Mouse (Mus musculus) mouse embryonic stem cell (cell line): ENCODE measurements around the gene Ttll12.

Source experiments
- in situ Hi-C, 2 experiments: fragments of 300-500 bp; cut with MboI; formaldehyde crosslinking; loops; 1 replicate in 1 of 2; 3 replicates in 1 of 2; pipeline ENCODE4 v1.14.3; 2019 to 2020; ENCODE audit warnings: low sequenced_read_pairs in 2 of 2, low pct_unique_long_range_greater_than_20kb in 1 of 2, mixed read lengths in 1 of 2; ENCODE audit not compliant: unreplicated experiment in 1 of 2

Gene Ttll12

DNA sequence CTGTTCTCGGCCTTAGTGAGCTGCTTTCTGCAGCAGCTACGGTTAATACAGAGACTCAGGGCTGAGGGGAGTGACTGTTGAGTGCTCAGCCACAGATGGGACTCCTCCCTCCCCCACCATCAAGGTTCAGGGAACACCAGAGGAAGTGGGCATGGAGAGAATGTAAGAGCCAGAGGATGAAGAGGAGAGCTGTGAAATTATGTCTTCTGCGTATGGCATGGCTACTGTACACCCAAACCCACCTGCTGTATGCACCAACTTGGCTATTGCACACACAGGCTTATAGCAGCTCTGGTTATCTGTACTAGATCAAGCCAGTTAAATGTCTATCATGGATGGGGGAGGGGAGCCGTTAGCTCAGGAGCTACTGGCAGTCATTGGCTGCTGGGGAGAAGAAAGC, 6.2 kb upstream of the Ttll12 start:
- in situ Hi-C loops: no loop called here

- in situ Hi-C loops: no loop called here
Measured at GRCm38 (mm10) chr15:83596833-83597232, 1.9 kb upstream of the Ttll12 start.

- in situ Hi-C loops: no loop called here
Measured at GRCm38 (mm10) chr15:83595364-83595711, 381 bp upstream of the Ttll12 start.

- in situ Hi-C loops: no loop called here
Measured at GRCm38 (mm10) chr15:83593702-83594512, 1.1 kb downstream of the Ttll12 start.

DNA sequence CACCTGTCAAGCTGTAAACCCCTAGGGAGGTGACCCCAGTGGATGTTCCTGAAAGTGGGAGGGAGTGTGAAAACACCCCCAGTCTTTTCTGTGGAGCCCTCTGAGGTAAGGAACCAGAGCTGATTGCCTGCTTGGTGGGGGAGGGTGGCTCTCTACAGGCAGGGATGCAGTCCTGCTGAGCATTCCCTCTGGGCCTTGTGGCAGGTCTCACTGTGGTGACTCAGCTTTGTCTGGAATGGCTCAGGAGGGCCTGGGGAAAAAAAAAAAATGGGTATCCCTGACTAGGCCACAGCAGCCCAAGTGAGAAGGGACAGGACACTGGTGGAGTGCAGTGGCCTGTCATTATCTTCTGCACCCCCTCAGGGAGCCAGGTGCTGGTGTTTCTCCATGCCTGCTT, 1.8 kb downstream of the Ttll12 start:
- in situ Hi-C loops: no loop called here

GRCm38 (mm10) chr15:83592260-83593188, 2.4 kb downstream of the Ttll12 start:
- in situ Hi-C loops: no loop called here

- in situ Hi-C loops: no loop called here
Measured at GRCm38 (mm10) chr15:83591758-83592157, 3.2 kb downstream of the Ttll12 start.

DNA sequence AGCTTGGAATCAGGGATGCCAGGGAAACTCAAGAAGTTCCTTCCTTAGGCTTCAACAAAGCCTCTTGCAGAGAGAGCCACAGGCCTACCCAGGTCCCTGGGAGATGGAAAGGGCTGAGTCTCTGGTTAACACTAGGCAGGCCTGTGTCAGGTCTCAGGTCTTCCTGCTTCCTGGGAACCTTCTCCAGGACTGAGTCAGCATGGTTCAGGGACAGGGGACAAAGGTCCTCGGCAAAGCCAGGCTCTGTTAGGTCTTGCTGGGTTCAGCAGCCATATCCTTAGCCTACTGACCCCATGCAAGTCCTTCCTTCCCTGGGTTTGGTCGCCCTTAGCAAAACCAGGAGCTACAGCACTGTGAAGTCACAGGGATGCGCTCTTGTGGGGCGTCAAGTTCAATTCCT, 4.1 kb downstream of the Ttll12 start:
- in situ Hi-C loops: no loop called here

GRCm38 (mm10) chr15:83584741-83585220, 10.2 kb downstream of the Ttll12 start:
- in situ Hi-C loops: no loop called here

- in situ Hi-C loops: no loop called here
Measured at GRCm38 (mm10) chr15:83583419-83584156, 11.4 kb downstream of the Ttll12 start.

GRCm38 (mm10) chr15:83582931-83583330, 12.0 kb downstream of the Ttll12 start:
- in situ Hi-C loops: no loop called here

GRCm38 (mm10) chr15:83576651-83577050, 18.3 kb downstream of the Ttll12 start:
- in situ Hi-C loops: no loop called here

- in situ Hi-C loops: no loop called here
Measured at GRCm38 (mm10) chr15:83575543-83575942, 19.4 kb downstream of the Ttll12 start.

DNA sequence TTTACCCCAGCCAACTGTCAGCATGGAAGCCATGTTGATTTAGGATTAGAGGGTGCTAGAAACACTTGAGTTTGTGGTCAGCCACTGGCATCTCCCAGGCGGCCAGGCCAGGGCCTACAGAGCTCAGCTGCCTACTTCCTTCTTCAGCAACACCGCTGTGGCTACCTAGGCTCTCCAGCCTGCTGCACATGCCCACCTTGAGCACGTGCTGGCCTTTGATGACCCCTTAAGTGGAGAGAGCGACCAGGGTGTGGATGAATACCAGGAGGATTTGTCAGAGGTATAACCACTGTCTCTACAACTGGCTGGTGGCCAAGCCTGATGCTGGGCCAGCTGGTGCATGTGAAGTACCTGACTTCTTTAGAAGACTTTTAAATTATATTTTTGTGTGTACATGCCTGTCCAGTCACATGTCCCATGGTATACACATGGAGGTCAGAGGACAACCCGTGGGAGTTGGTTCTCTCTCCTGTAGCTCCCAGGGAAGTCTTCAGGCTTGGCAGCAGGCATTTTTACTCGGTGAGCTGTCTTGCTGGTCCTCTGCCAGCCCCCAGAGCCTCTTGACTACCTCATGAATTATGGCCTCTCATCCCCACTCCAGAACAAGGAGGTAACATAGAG, 20.1 kb downstream of the Ttll12 start:
- in situ Hi-C loops: no loop called here

- in situ Hi-C loops: no loop called here
Measured at GRCm38 (mm10) chr15:83573606-83574005, 21.4 kb downstream of the Ttll12 start.

DNA sequence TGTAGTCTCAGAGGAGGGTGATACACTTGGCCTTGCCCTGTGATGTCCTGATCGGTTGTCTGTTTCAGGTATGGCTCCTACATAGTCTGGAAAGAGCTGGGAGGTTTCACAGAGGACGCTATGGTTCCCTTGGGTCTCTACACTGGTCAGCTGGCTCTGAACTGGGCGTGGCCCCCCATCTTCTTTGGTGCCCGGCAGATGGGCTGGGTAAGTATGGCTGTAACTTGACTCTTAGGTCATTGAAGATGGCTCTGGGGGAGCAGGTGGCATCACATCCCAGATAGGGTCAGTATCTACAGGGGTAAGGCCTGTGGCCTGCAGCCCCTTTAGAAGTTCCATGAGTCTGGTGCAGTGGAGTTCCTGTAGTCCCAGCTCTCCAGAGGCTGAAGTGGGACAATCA, 22.8 kb downstream of the Ttll12 start:
- in situ Hi-C loops: no loop called here

DNA sequence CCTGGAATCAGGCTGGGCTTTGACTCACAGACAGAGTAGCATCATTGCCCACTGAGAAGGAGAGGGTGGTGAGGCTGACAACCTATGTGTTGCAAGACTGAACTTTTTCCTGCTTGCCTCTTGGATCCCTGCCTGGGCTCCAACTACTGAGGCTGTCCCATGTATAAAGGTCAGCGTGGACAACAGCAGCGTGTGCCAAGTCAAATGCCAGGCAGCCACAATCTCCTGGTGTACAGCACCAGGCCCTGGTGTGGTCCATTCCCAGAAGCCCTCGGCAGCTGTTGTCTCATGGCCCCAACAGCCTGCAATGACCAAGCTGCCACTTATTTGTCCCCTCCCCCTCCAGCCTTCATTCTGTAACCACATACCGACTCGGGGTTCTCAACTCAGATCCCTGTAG, 23.3 kb downstream of the Ttll12 start:
- in situ Hi-C loops: no loop called here

- in situ Hi-C loops: no loop called here
Measured at GRCm38 (mm10) chr15:83570641-83571040, 24.3 kb downstream of the Ttll12 start.
